In the genomic region with DNA sequence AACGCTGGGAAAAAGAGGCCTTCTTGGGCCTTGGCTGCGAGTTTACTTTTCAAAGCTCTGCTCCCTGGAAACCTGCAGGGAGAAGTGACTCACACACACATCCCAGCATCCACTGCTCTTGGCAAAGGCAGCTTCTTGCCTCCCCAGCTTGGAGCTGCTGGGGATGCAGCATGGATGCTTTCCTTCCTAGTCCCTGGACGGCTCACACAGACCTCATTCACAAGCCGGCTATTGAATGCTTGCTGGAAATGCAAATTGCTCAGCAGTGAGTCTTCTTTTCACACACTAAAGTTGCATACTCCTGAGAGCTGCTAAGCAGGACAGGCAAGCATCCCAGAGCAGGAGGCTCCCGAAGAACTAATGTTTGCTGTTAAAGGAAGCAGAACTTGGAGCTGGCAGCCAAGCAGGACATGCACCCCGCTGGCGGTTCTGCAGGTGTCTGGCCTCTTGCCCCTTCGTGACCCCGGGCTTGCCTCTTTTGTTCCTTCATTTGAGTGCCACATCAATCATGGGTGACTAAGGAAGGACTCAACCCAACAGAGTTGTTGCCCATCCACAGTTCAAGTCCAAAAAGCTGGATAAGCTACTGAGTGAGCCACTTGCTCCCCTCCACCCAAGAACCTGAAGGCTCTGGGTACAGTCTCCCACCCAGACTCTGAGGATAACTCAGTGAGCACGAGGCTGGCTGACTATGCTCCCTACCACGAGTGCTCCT, we compare ENCODE assay signal across 10 mouse cellular contexts. TPM values are rescaled to one million over a fixed set of nuclear protein-coding genes. Genes with fewer than 3 reads are reported as not detected.
DNase-seq lines count a peak whose midpoint lies in the region; ATAC-seq and TF ChIP-seq lines count a peak whose summit lies in the region.
"Had no signal": no experiment of that assay in that cellular context is flagged by ENCODE, and none has a peak within 500 bp of the region (broad histone marks: within the 10 kb centered on the region; RNA-seq: fewer than 3 reads in every experiment).

No protein-coding gene starts in this region.

- no peaks in the 10 kb centered on the region for H3K9me3 ChIP-seq in forebrain, postnatal 0 days (ENCODE audit: low read length)

- no peaks in the 10 kb centered on the region for H3K36me3 ChIP-seq in forebrain, postnatal 0 days (ENCODE audit: insufficient read depth)

- H3K4me1 ChIP-seq in forebrain, postnatal 0 days (ENCODE audit: insufficient read depth), result peaks cover 4% of the 10 kb centered on the region; the same call in 1 of the 2 replicates

- peak overlapping the region; percentile 72 for H3K27ac ChIP-seq in forebrain, postnatal 0 days (ENCODE audit: low read depth, low read length)

- WGBS in forebrain, postnatal 0 days, result 10% methylated on average over 11 of the region's 11 CpGs

- ATAC-seq in forebrain, postnatal 0 days, result peak; percentile 96
- ATAC-seq in megakaryocyte progenitor cell, adult 5-6 weeks (replicated peaks; ENCODE audit: poor library complexity), result no peak

- intact Hi-C loops in left cerebral cortex, postnatal 25 days (cut with DNase I), result no loop called here
- intact Hi-C loops in heart, postnatal 25 days (cut with DNase I), result no loop called here

- peak; percentile 62 to 70 for DNase-seq in left cerebral cortex, adult 18-20 months (ENCODE audit: low spot score in 2 of 2)
- DNase-seq in left cerebral cortex, adult 11 months (ENCODE audit: low spot score), result no peak
- DNase-seq in forebrain, postnatal 0 days, result peak; percentile 66
- peak; percentile 53 to 91 for DNase-seq in left cerebral cortex, postnatal 25 days (ENCODE audit: low spot score in 2 of 2)
- peak; percentile 31 for DNase-seq in skeletal muscle tissue, adult 2 months (ENCODE audit: low read depth, low spot score)
- no peak for DNase-seq in heart, postnatal 25 days (ENCODE audit: low spot score)
- no peak for DNase-seq in natural killer cell, adult 2 months (ENCODE audit: low spot score in 2 of 2)

- TF ChIP-seq CTCF in forebrain, postnatal 0 days (IDR thresholded peaks at IDR 0.05; ENCODE audit: low read depth), result no peak

- no peaks in the 10 kb centered on the region for H3K27me3 ChIP-seq in forebrain, postnatal 0 days (ENCODE audit: insufficient read depth, low read length)

- no peak overlapping the region for H3K4me2 ChIP-seq in forebrain, postnatal 0 days (ENCODE audit: low read depth)

- no peak overlapping the region for H3K4me3 ChIP-seq in forebrain, postnatal 0 days (ENCODE audit: low read depth, low read length)

- 0 out of 2 replicates have a peak overlapping the region, but pooled peaks have one; percentile 6 for H3K9ac ChIP-seq in forebrain, postnatal 0 days

RNA-seq across cellular contexts. Expression of a gene that starts 13.2 kb away (rescaled TPM):
- total RNA-seq in left cerebral cortex, adult 18-20 months (2021), result 10 to 100 TPM; 10.8 to 10.9 TPM
- 22.6 and 30.5 TPM in 2 replicates for total RNA-seq in forebrain, postnatal 0 days (2014; rRNA removed)
- polyA plus RNA-seq in forebrain, postnatal 0 days (2015; fragmentation: Nextera tagmentation; extraction: Ambion mirVana), result 9.3 and 13.6 TPM in 2 replicates
- total RNA-seq in left cerebral cortex, postnatal 25 days (2021), result 1 to 10 TPM; 7.2 to 8.0 TPM
- total RNA-seq in heart, postnatal 25 days (2021), result not detected
- total RNA-seq in megakaryocyte progenitor cell, adult 5-6 weeks (2015), result not detected in 2 replicates
- total RNA-seq in megakaryocyte progenitor cell, adult 5-6 weeks (2017), result not detected in 2 replicates
- total RNA-seq: MEL had no signal

RNA-seq across cellular contexts. Expression of a gene that starts 15.8 kb away (rescaled TPM):
- total RNA-seq in left cerebral cortex, adult 18-20 months (2021), result under 1 TPM; 0.37 to 0.79 TPM
- total RNA-seq in forebrain, postnatal 0 days (2014; rRNA removed), result 0.54 TPM in 1 of 2 replicates, not detected in the other
- 0.92 and 0.94 TPM in 2 replicates for polyA plus RNA-seq in forebrain, postnatal 0 days (2015; fragmentation: Nextera tagmentation; extraction: Ambion mirVana)
- under 1 TPM; 0.41 to 0.57 TPM for total RNA-seq in left cerebral cortex, postnatal 25 days (2021)
- total RNA-seq in heart, postnatal 25 days (2021), result not detected
- total RNA-seq in megakaryocyte progenitor cell, adult 5-6 weeks (2015), result not detected in 2 replicates
- total RNA-seq in megakaryocyte progenitor cell, adult 5-6 weeks (2017), result not detected in 2 replicates
- total RNA-seq: MEL had no signal
- polyA plus RNA-seq: large intestine, adult 2 months had no signal

RNA-seq across cellular contexts. Expression of a gene that starts 31.8 kb away (rescaled TPM):
- 100 to 1,000 TPM; 114 to 115 TPM for total RNA-seq in left cerebral cortex, adult 18-20 months (2021)
- total RNA-seq in forebrain, postnatal 0 days (2014; rRNA removed), result 106 and 133 TPM in 2 replicates
- polyA plus RNA-seq in forebrain, postnatal 0 days (2015; fragmentation: Nextera tagmentation; extraction: Ambion mirVana), result 164 and 184 TPM in 2 replicates
- 100 to 1,000 TPM; 103 to 108 TPM for total RNA-seq in left cerebral cortex, postnatal 25 days (2021)
- 100 to 1,000 TPM in 1 of 2 experiments, 10 to 100 TPM in 1; 94.4 to 100 TPM for total RNA-seq in heart, postnatal 25 days (2021)
- total RNA-seq in megakaryocyte progenitor cell, adult 5-6 weeks (2015), result 94.8 and 129 TPM in 2 replicates
- total RNA-seq in megakaryocyte progenitor cell, adult 5-6 weeks (2017), result 156 and 166 TPM in 2 replicates

Comparison
In these comparisons a context has a peak if more than half of its experiments do, and no peak if none do; other contexts are left out.
1. DNase-seq: peak in left cerebral cortex, adult 18-20 months (2 of 2), forebrain, postnatal 0 days (single experiment), left cerebral cortex, postnatal 25 days (2 of 2) and skeletal muscle tissue, adult 2 months (single experiment); none in left cerebral cortex, adult 11 months (single experiment), heart, postnatal 25 days (single experiment) and natural killer cell, adult 2 months (0 of 2).
2. RNA of a gene that starts 13.2 kb away (total RNA-seq): 22.6 to 30.5 TPM in forebrain, postnatal 0 days, 10.8 to 10.9 TPM in left cerebral cortex, adult 18-20 months and 7.2 to 8.0 TPM in left cerebral cortex, postnatal 25 days; not detected in heart, postnatal 25 days and not detected in megakaryocyte progenitor cell, adult 5-6 weeks; every median in the first group is over 4 times any median in the second.